Mouse (Mus musculus): ENCODE measurements around the gene Car11. TPM values are rescaled to one million over a fixed set of nuclear protein-coding genes. Genes with fewer than 3 reads are reported as not detected.

Car11 gene
- polyA plus RNA-seq, 1 experiment from 2014 or later, result 1.2 TPM

GRCm38 (mm10) chr7:45721642-45722347, 22.2 kb downstream of the Car11 start:
- Histone ChIP-seq H3K27ac (ENCODE audit: low read depth, low read length) (peak overlapping the region; percentile 8; the same call in 1 of the 2 replicates), H3K9me3 (ENCODE audit: control insufficient read depth, low read length) (no peaks in the 10 kb centered on the region), H3K4me2 (no peak overlapping the region), H3K36me3 (ENCODE audit: control insufficient read depth, insufficient read depth, low read length) (peaks cover 60% of the 10 kb centered on the region), H3K9ac (ENCODE audit: low read depth, low read length) (no peak overlapping the region), H3K4me1 (replicated peaks; ENCODE audit: control insufficient read depth, insufficient read depth, low read length) (peaks cover 17% of the 10 kb centered on the region), H3K27me3 (replicated peaks; ENCODE audit: control insufficient read depth, insufficient read depth, low read length) (no peaks in the 10 kb centered on the region), H3K4me3 (ENCODE audit: low read depth, low read length) (no peak overlapping the region)
- ATAC-seq (replicated peaks; ENCODE audit: low FRiP score) (no peak), DNase-seq (ENCODE audit: low spot score) (no peak)
- WGBS, result 66% methylated on average over 13 of the region's 13 CpGs

DNA sequence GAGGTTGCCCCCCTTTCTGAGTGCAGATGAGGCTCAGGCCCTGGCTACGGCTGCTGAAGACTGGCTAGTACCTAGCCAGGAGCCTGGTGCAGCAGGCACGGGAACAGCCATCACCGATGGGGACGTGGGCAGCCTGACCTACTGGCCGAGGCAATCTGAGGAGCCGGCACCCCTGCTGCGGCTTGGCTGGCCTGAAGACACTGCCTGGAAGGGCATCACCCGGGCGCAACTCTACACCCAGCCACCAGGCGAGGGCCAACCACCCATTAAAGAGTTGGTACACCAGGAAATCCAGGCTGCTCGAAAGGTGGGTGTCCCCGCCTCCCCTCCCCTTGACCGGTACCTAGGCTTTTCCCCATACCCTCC, 22.7 kb downstream of the Car11 start:
- DNase-seq (ENCODE audit: low spot score) (no peak), ATAC-seq (replicated peaks; ENCODE audit: low FRiP score) (no peak)
- no peaks in the 10 kb centered on the region for H3K27me3 ChIP-seq (replicated peaks; ENCODE audit: control insufficient read depth, insufficient read depth, low read length)
- peaks cover 14% of the 10 kb centered on the region for H3K4me1 ChIP-seq (replicated peaks; ENCODE audit: control insufficient read depth, insufficient read depth, low read length)
- 0 out of 2 replicates have a peak overlapping the region, but pooled peaks have one; percentile 8 for H3K27ac ChIP-seq (ENCODE audit: low read depth, low read length)
- H3K9me3 ChIP-seq (ENCODE audit: control insufficient read depth, low read length), result no peaks in the 10 kb centered on the region
- no peak overlapping the region for H3K4me3 ChIP-seq (ENCODE audit: low read depth, low read length)
- WGBS, result 84% methylated on average over 13 of the region's 13 CpGs
- peaks cover 63% of the 10 kb centered on the region for H3K36me3 ChIP-seq (ENCODE audit: control insufficient read depth, insufficient read depth, low read length)
- no peak overlapping the region for H3K9ac ChIP-seq (ENCODE audit: low read depth, low read length)
- H3K4me2 ChIP-seq, result no peak overlapping the region

GRCm38 (mm10) chr7:45723301-45723700, 23.7 kb downstream of the Car11 start:
- peaks cover 14% of the 10 kb centered on the region for H3K4me1 ChIP-seq (replicated peaks; ENCODE audit: control insufficient read depth, insufficient read depth, low read length)
- H3K27ac ChIP-seq (ENCODE audit: low read depth, low read length), result no peak overlapping the region
- H3K27me3 ChIP-seq (replicated peaks; ENCODE audit: control insufficient read depth, insufficient read depth, low read length), result no peaks in the 10 kb centered on the region
- no peaks in the 10 kb centered on the region for H3K9me3 ChIP-seq (ENCODE audit: control insufficient read depth, low read length)
- no peak for DNase-seq (ENCODE audit: low spot score)
- H3K4me2 ChIP-seq, result no peak overlapping the region
- H3K36me3 ChIP-seq (ENCODE audit: control insufficient read depth, insufficient read depth, low read length), result peaks cover 65% of the 10 kb centered on the region
- ATAC-seq (replicated peaks; ENCODE audit: low FRiP score), result no peak
- 88% methylated on average over 4 of the region's 4 CpGs for WGBS
- H3K9ac ChIP-seq (ENCODE audit: low read depth, low read length), result no peak overlapping the region
- H3K4me3 ChIP-seq (ENCODE audit: low read depth, low read length), result no peak overlapping the region

- no peaks in the 10 kb centered on the region for H3K9me3 ChIP-seq (ENCODE audit: control insufficient read depth, low read length)
- no peak overlapping the region for H3K4me2 ChIP-seq
- no peak overlapping the region for H3K4me3 ChIP-seq (ENCODE audit: low read depth, low read length)
- WGBS, result 92% methylated on average over 14 of the region's 14 CpGs
- no peak overlapping the region for H3K27ac ChIP-seq (ENCODE audit: low read depth, low read length)
- H3K4me1 ChIP-seq (replicated peaks; ENCODE audit: control insufficient read depth, insufficient read depth, low read length), result peaks cover 14% of the 10 kb centered on the region
- H3K36me3 ChIP-seq (ENCODE audit: control insufficient read depth, insufficient read depth, low read length), result peaks cover 65% of the 10 kb centered on the region
- DNase-seq (ENCODE audit: low spot score), result no peak
- H3K27me3 ChIP-seq (replicated peaks; ENCODE audit: control insufficient read depth, insufficient read depth, low read length), result no peaks in the 10 kb centered on the region
- ATAC-seq (replicated peaks; ENCODE audit: low FRiP score), result no peak
- H3K9ac ChIP-seq (ENCODE audit: low read depth, low read length), result no peak overlapping the region
Measured at GRCm38 (mm10) chr7:45723781-45724180, 24.1 kb downstream of the Car11 start.

DNA sequence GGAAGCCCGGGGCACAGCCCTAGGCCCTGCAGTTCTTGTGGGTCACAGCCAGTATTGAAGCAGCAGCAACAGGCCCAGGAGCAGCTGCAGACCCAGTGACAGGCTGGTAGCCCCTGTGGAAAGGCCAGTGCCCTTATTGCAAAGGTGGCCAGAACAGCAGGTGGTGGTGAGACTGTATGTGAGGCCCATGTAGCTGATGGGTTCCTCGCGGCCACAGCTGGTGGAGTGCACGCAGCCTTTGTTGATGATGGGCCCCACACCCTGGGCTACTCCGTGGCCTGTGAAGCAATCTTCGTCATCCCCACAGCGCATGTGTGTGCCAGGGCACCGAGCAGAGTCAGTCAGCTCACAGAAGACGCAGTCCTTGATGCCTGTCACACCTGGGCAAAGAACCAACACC, 25.5 kb downstream of the Car11 start:
- peaks cover 60% of the 10 kb centered on the region for H3K36me3 ChIP-seq (ENCODE audit: control insufficient read depth, insufficient read depth, low read length)
- 89% methylated on average over 9 of the region's 9 CpGs for WGBS
- ATAC-seq (replicated peaks; ENCODE audit: low FRiP score), result no peak

GRCm38 (mm10) chr7:45725713-45726112, 26.1 kb downstream of the Car11 start, which contains the start of gene Spaca4:
Gene Spaca4, minus strand, starts transcription at chr7:45725813.
- no peak within 1 kb of the TSS for H3K27ac ChIP-seq (ENCODE audit: low read depth, low read length)
- no peaks in the 10 kb centered on the region for H3K9me3 ChIP-seq (ENCODE audit: control insufficient read depth, low read length)
- peaks cover 12% of the 10 kb centered on the region for H3K4me1 ChIP-seq (replicated peaks; ENCODE audit: control insufficient read depth, insufficient read depth, low read length)
- H3K36me3 ChIP-seq (ENCODE audit: control insufficient read depth, insufficient read depth, low read length), result peaks cover 55% of the 10 kb centered on the region
- DNase-seq (ENCODE audit: low spot score), result no peak
- H3K27me3 ChIP-seq (replicated peaks; ENCODE audit: control insufficient read depth, insufficient read depth, low read length), result no peaks in the 10 kb centered on the region
- WGBS, result 88% methylated on average over 11 of the region's 11 CpGs
- no peak within 1 kb of the TSS for H3K9ac ChIP-seq (ENCODE audit: low read depth, low read length)
- H3K4me3 ChIP-seq (ENCODE audit: low read depth, low read length), result no peak within 1 kb of the TSS
- no peak within 1 kb of the TSS for H3K4me2 ChIP-seq
- ATAC-seq (replicated peaks; ENCODE audit: low FRiP score), result no peak

More for the DNA sequence above, 25.5 kb downstream of the Car11 start:
- Histone ChIP-seq H3K4me3 (ENCODE audit: low read depth, low read length) (no peak overlapping the region), H3K4me2 (no peak overlapping the region), H3K4me1 (replicated peaks; ENCODE audit: control insufficient read depth, insufficient read depth, low read length) (peaks cover 11% of the 10 kb centered on the region), H3K9ac (ENCODE audit: low read depth, low read length) (no peak overlapping the region), H3K27me3 (replicated peaks; ENCODE audit: control insufficient read depth, insufficient read depth, low read length) (no peaks in the 10 kb centered on the region), H3K9me3 (ENCODE audit: control insufficient read depth, low read length) (no peaks in the 10 kb centered on the region), H3K27ac (ENCODE audit: low read depth, low read length) (no peak overlapping the region)
- DNase-seq (ENCODE audit: low spot score), result no peak

DNA sequence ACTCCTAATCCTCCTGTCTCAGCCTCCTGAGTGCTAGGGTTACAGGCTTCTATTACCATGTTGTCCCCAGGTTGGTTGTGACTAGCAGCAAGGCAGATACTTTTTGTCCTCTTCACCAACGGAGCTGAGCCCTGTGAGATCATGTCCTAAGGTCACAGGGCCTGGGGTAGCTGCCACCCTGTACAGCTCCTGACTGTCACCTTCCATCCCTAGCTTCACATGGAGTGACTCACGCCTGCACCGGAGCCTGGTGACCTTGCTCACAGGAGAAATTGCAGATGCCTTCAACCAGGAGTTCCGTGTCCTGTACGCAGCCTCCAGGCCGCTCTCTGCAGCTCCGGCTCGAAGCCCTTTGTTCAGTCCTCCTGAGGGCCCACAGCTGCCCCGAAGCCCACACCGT, 26.8 kb downstream of the Car11 start:
- H3K4me1 ChIP-seq (replicated peaks; ENCODE audit: control insufficient read depth, insufficient read depth, low read length), result peaks cover 15% of the 10 kb centered on the region
- no peaks in the 10 kb centered on the region for H3K9me3 ChIP-seq (ENCODE audit: control insufficient read depth, low read length)
- no peak overlapping the region for H3K4me3 ChIP-seq (ENCODE audit: low read depth, low read length)
- H3K36me3 ChIP-seq (ENCODE audit: control insufficient read depth, insufficient read depth, low read length), result peaks cover 50% of the 10 kb centered on the region
- ATAC-seq (replicated peaks; ENCODE audit: low FRiP score) (no peak), DNase-seq (ENCODE audit: low spot score) (no peak)
- 91% methylated on average over 10 of the region's 10 CpGs for WGBS
- no peak overlapping the region for H3K9ac ChIP-seq (ENCODE audit: low read depth, low read length)
- no peaks in the 10 kb centered on the region for H3K27me3 ChIP-seq (replicated peaks; ENCODE audit: control insufficient read depth, insufficient read depth, low read length)
- H3K4me2 ChIP-seq, result no peak overlapping the region
- H3K27ac ChIP-seq (ENCODE audit: low read depth, low read length), result no peak overlapping the region

DNA sequence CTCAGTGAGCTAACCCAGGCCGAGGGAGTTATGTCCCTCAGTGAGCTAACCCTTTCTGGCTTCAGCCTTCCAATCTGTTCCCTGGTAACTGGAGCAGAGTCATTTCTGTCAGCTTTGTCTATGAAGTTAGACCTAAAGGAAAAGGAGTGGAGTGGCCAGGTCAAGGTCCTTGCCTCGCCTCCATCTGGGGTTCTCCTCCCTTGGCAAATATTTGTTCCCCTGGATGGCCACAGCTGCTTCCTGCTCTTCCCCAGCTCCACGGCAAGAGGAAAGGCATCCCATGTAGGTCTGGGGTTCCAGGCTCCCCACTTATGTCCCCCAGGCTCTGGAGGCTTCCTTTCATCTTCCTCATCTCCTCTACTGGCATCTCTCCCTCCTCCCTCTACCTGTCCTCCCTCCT, 28.0 kb downstream of the Car11 start:
- peaks cover 38% of the 10 kb centered on the region for H3K36me3 ChIP-seq (ENCODE audit: control insufficient read depth, insufficient read depth, low read length)

More for the DNA sequence above, 28.0 kb downstream of the Car11 start:
- Histone ChIP-seq H3K27me3 (replicated peaks; ENCODE audit: control insufficient read depth, insufficient read depth, low read length) (no peaks in the 10 kb centered on the region), H3K4me1 (replicated peaks; ENCODE audit: control insufficient read depth, insufficient read depth, low read length) (peaks cover 15% of the 10 kb centered on the region), H3K9ac (ENCODE audit: low read depth, low read length) (no peak overlapping the region), H3K9me3 (ENCODE audit: control insufficient read depth, low read length) (no peaks in the 10 kb centered on the region), H3K27ac (ENCODE audit: low read depth, low read length) (no peak overlapping the region), H3K4me2 (no peak overlapping the region), H3K4me3 (ENCODE audit: low read depth, low read length) (no peak overlapping the region)
- DNase-seq (ENCODE audit: low spot score) (no peak), ATAC-seq (replicated peaks; ENCODE audit: low FRiP score) (no peak)
- WGBS, result 77% methylated on average over 3 of the region's 3 CpGs

All from liver, embryonic 11.5 days (tissue).